Comparison of ENCODE assay signal across 8 mouse cellular contexts in genomic region chr9:47530544-47530921, GRCm38 (mm10). TPM values are rescaled to one million over a fixed set of nuclear protein-coding genes. Genes with fewer than 3 reads are reported as not detected.
DNase-seq lines count a peak whose midpoint lies in the region; ATAC-seq and TF ChIP-seq lines count a peak whose summit lies in the region.

No protein-coding gene starts in this region.

- peak; percentile 43 for ATAC-seq in kidney, embryonic 14.5 days (ENCODE audit: low FRiP score, low TSS enrichment)
- ATAC-seq in forebrain, postnatal 0 days, result peak; percentile 35

- peak overlapping the region; percentile 80 for H3K9ac ChIP-seq in kidney, embryonic 14.5 days (ENCODE audit: low read depth, low read length)
- H3K9ac ChIP-seq in forebrain, postnatal 0 days, result peak overlapping the region; percentile 91

- no peak for DNase-seq in kidney, adult 11 months
- no peak for DNase-seq in forebrain, postnatal 0 days
- no peak for DNase-seq in midbrain, embryonic 10.5 days (ENCODE audit: low spot score)
- DNase-seq in urinary bladder, postnatal 25 days (ENCODE audit: low spot score), result no peak
- DNase-seq in cerebellum, postnatal 25 days, result no peak
- DNase-seq in cerebellum, adult 9-11 months, result no peak

- H3K4me2 ChIP-seq in kidney, embryonic 14.5 days (replicated peaks; ENCODE audit: low read depth, low read length), result peak overlapping the region; percentile 86
- H3K4me2 ChIP-seq in forebrain, postnatal 0 days (ENCODE audit: low read depth), result peak overlapping the region; percentile 56

- 0 out of 2 replicates have a peak, but pooled peaks cover 6% of the 10 kb centered on the region for H3K27me3 ChIP-seq in kidney, embryonic 14.5 days (ENCODE audit: control insufficient read depth, insufficient read depth, low read length)
- no peaks in the 10 kb centered on the region for H3K27me3 ChIP-seq in forebrain, postnatal 0 days (ENCODE audit: insufficient read depth, low read length)
- peaks cover 27% of the 10 kb centered on the region for H3K27me3 ChIP-seq in midbrain, embryonic 10.5 days (ENCODE audit: low read depth, poor library complexity, severe bottlenecking)

- H3K36me3 ChIP-seq in kidney, embryonic 14.5 days (ENCODE audit: control insufficient read depth, insufficient read depth, low read length), result no peaks in the 10 kb centered on the region
- no peaks in the 10 kb centered on the region for H3K36me3 ChIP-seq in forebrain, postnatal 0 days (ENCODE audit: insufficient read depth)
- no peaks in the 10 kb centered on the region for H3K36me3 ChIP-seq in midbrain, embryonic 10.5 days

- no peak for TF ChIP-seq POLR2A in bone marrow macrophage, adult 2 months (IDR thresholded peaks at IDR 0.05; ENCODE audit: borderline replicate concordance, low read depth, low read length)

- H3K4me1 ChIP-seq in kidney, embryonic 14.5 days (ENCODE audit: control insufficient read depth, insufficient read depth, low read length), result peaks cover 3% of the 10 kb centered on the region; the same call in 1 of the 2 replicates
- peaks cover 21% of the 10 kb centered on the region for H3K4me1 ChIP-seq in bone marrow macrophage, adult 2 months (ENCODE audit: control insufficient read depth, insufficient read depth, low read length)
- H3K4me1 ChIP-seq in forebrain, postnatal 0 days (ENCODE audit: insufficient read depth), result peaks cover 4% of the 10 kb centered on the region
- H3K4me1 ChIP-seq in midbrain, embryonic 10.5 days, result peaks cover 43% of the 10 kb centered on the region

- H3K27ac ChIP-seq in kidney, embryonic 14.5 days (ENCODE audit: low read depth, low read length), result peak overlapping the region; percentile 80
- H3K27ac ChIP-seq in bone marrow macrophage, adult 2 months (ENCODE audit: insufficient read depth, low read depth, low read length), result peak overlapping the region; percentile 48
- H3K27ac ChIP-seq in forebrain, postnatal 0 days (ENCODE audit: low read depth, low read length), result peak overlapping the region; percentile 92
- H3K27ac ChIP-seq in midbrain, embryonic 10.5 days (replicated peaks), result peak overlapping the region; percentile 96

- TF ChIP-seq CTCF in bone marrow macrophage, adult 2 months (IDR thresholded peaks at IDR 0.05; ENCODE audit: low read depth, low read length), result no peak
- no peak for TF ChIP-seq CTCF in forebrain, postnatal 0 days (IDR thresholded peaks at IDR 0.05; ENCODE audit: low read depth)

- WGBS in kidney, embryonic 14.5 days, result under 1% methylated on average over 28 of the region's 30 CpGs
- WGBS in forebrain, postnatal 0 days, result 3% methylated on average over 21 of the region's 30 CpGs
- WGBS in midbrain, embryonic 10.5 days, result under 1% methylated on average over 30 of the region's 30 CpGs

- peak overlapping the region; percentile 80 for H3K4me3 ChIP-seq in kidney, embryonic 14.5 days (ENCODE audit: low read length)
- peak overlapping the region; percentile 94 for H3K4me3 ChIP-seq in bone marrow macrophage, adult 2 months (ENCODE audit: insufficient read depth, low read length)
- H3K4me3 ChIP-seq in forebrain, postnatal 0 days (ENCODE audit: low read depth, low read length), result peak overlapping the region; percentile 93
- peak overlapping the region; percentile 88 for H3K4me3 ChIP-seq in midbrain, embryonic 10.5 days

- no peaks in the 10 kb centered on the region for H3K9me3 ChIP-seq in kidney, embryonic 14.5 days (ENCODE audit: control insufficient read depth, low read length)
- H3K9me3 ChIP-seq in forebrain, postnatal 0 days (ENCODE audit: low read length), result no peaks in the 10 kb centered on the region
- no peaks in the 10 kb centered on the region for H3K9me3 ChIP-seq in midbrain, embryonic 10.5 days (replicated peaks)

RNA-seq across cellular contexts. Expression of gene Cadm1, which starts 0.6 kb away (rescaled TPM):
- polyA plus RNA-seq in kidney, embryonic 14.5 days (2014; fragmentation: Nextera tagmentation; extraction: Ambion mirVana), result 66.3 and 92.1 TPM in 2 replicates
- polyA plus RNA-seq in bone marrow macrophage, adult 2 months (2012; ENCODE audit: insufficient read depth, insufficient read length, missing spikeins), result 134 and 146 TPM in 2 replicates
- 223 and 289 TPM in 2 replicates for total RNA-seq in forebrain, postnatal 0 days (2014; rRNA removed)
- polyA plus RNA-seq in forebrain, postnatal 0 days (2015; fragmentation: Nextera tagmentation; extraction: Ambion mirVana), result 272 and 381 TPM in 2 replicates
- 81.6 and 89.9 TPM in 2 replicates for polyA plus RNA-seq in midbrain, embryonic 10.5 days (2016; fragmentation: Nextera tagmentation; extraction: Ambion mirVana)
